Mouse (Mus musculus): ENCODE data around the gene Olfr15.
"Not testable (repeated sequence)": the region's sequence is repeated elsewhere in the genome, so short reads cannot be mapped to it uniquely, and the experiment has no call there.

Olfr15 gene

GRCm38 (mm10) chr16:3830588-3831109 is at the start of gene Olfr15:
Gene Olfr15, plus strand, starts transcription at chr16:3830878.
- no peak for DNase-seq (ENCODE audit: low read depth)

- DNase-seq (ENCODE audit: low read depth), result no peak
Observed at GRCm38 (mm10) chr16:3781237-3781636, 49.4 kb upstream of the Olfr15 start.

GRCm38 (mm10) chr16:3788394-3788793 is 42.3 kb upstream of the Olfr15 start:
- no peak for DNase-seq (ENCODE audit: low read depth)

GRCm38 (mm10) chr16:3808176-3808575 is 22.5 kb upstream of the Olfr15 start:
- no peak for DNase-seq (ENCODE audit: low read depth)

- not testable (repeated sequence) for DNase-seq (ENCODE audit: low read depth)
Observed at GRCm38 (mm10) chr16:3814667-3815066, 16.0 kb upstream of the Olfr15 start.

- DNase-seq (ENCODE audit: low read depth), result no peak
Observed at GRCm38 (mm10) chr16:3820202-3820601, 10.5 kb upstream of the Olfr15 start.

- DNase-seq (ENCODE audit: low read depth), result no peak
Observed at GRCm38 (mm10) chr16:3828021-3828420, 2.7 kb upstream of the Olfr15 start.

GRCm38 (mm10) chr16:3829727-3830126 is 951 bp upstream of the Olfr15 start:
- DNase-seq (ENCODE audit: low read depth), result no peak

GRCm38 (mm10) chr16:3835461-3835860 is 4.8 kb downstream of the Olfr15 start:
- no peak for DNase-seq (ENCODE audit: low read depth)

GRCm38 (mm10) chr16:3839157-3839885 is 8.6 kb downstream of the Olfr15 start:
- DNase-seq (ENCODE audit: low read depth), result no peak

- no peak for DNase-seq (ENCODE audit: low read depth)
Observed at GRCm38 (mm10) chr16:3842989-3843388, 12.3 kb downstream of the Olfr15 start.

- DNase-seq (ENCODE audit: low read depth), result no peak
Observed at GRCm38 (mm10) chr16:3843796-3844195, 13.1 kb downstream of the Olfr15 start.

GRCm38 (mm10) chr16:3846711-3847518 is 16.2 kb downstream of the Olfr15 start, which contains the start of gene Zfp174:
Gene Zfp174, plus strand, starts transcription at chr16:3847268.
- peak; percentile 87 for DNase-seq (ENCODE audit: low read depth)

GRCm38 (mm10) chr16:3847871-3848270 is 17.2 kb downstream of the Olfr15 start:
- no peak for DNase-seq (ENCODE audit: low read depth)

- DNase-seq (ENCODE audit: low read depth), result no peak
Observed at GRCm38 (mm10) chr16:3848416-3848815, 17.7 kb downstream of the Olfr15 start.

GRCm38 (mm10) chr16:3851301-3851700 is 20.6 kb downstream of the Olfr15 start:
- not testable (repeated sequence) for DNase-seq (ENCODE audit: low read depth)

- no peak for DNase-seq (ENCODE audit: low read depth)
Observed at GRCm38 (mm10) chr16:3852586-3852985, 21.9 kb downstream of the Olfr15 start.

GRCm38 (mm10) chr16:3854437-3855182 is 23.9 kb downstream of the Olfr15 start:
- DNase-seq (ENCODE audit: low read depth), result no peak

- no peak for DNase-seq (ENCODE audit: low read depth)
Observed at GRCm38 (mm10) chr16:3855776-3856175, 25.1 kb downstream of the Olfr15 start.

- no peak for DNase-seq (ENCODE audit: low read depth)
Observed at GRCm38 (mm10) chr16:3859254-3859653, 28.6 kb downstream of the Olfr15 start.

GRCm38 (mm10) chr16:3871815-3872214 is 41.1 kb downstream of the Olfr15 start:
- no peak for DNase-seq (ENCODE audit: low read depth)
